In genomic region chr13:55446483-55447105, GRCm38 (mm10) we compare ENCODE assay signal across 8 mouse cellular contexts. TPM values are rescaled to one million over a fixed set of nuclear protein-coding genes. Genes with fewer than 3 reads are reported as not detected.
DNase-seq lines count a peak whose midpoint lies in the region; ATAC-seq and TF ChIP-seq lines count a peak whose summit lies in the region.

No protein-coding gene starts in this region.

- peak; percentile 18; the same call in 1 of the 2 replicates for TF ChIP-seq POLR2A in small intestine, adult 2 months (IDR thresholded peaks at IDR 0.05; ENCODE audit: low read depth, low read length)

- 0 out of 2 replicates have a peak overlapping the region, but pooled peaks have one; percentile 97 for H3K9ac ChIP-seq in lung, embryonic 15.5 days
- peak overlapping the region; percentile 98 for H3K9ac ChIP-seq in embryonic facial prominence, embryonic 13.5 days

- no peak for ATAC-seq in lung, embryonic 15.5 days (ENCODE audit: borderline replicate concordance, extremely low read depth, low FRiP score, low TSS enrichment)
- ATAC-seq in embryonic facial prominence, embryonic 13.5 days (ENCODE audit: insufficient number of reproducible peaks, insufficient read depth, low FRiP score, low TSS enrichment, low read depth), result no peak

- H3K27ac ChIP-seq in lung, embryonic 15.5 days, result no peak overlapping the region
- no peak overlapping the region for H3K27ac ChIP-seq in embryonic facial prominence, embryonic 13.5 days
- peak overlapping the region; percentile 98 for H3K27ac ChIP-seq in limb, embryonic 10.5 days
- peak overlapping the region; percentile 88 for H3K27ac ChIP-seq in small intestine, adult 2 months (ENCODE audit: insufficient read depth, low read depth, low read length)

- DNase-seq in lung, postnatal 25 days (ENCODE audit: low spot score), result no peak
- DNase-seq in limb, embryonic 10.5 days (ENCODE audit: low spot score), result no peak
- no peak for DNase-seq in urinary bladder, postnatal 10 days (ENCODE audit: low spot score)
- no peak for DNase-seq in adrenal gland, postnatal 10 days
- no peak for DNase-seq in frontal cortex, postnatal 10 days (ENCODE audit: low spot score in 2 of 2)

- peaks cover 21% of the 10 kb centered on the region for H3K36me3 ChIP-seq in lung, embryonic 15.5 days
- H3K36me3 ChIP-seq in embryonic facial prominence, embryonic 13.5 days, result peaks cover 25% of the 10 kb centered on the region
- peaks cover 38% of the 10 kb centered on the region for H3K36me3 ChIP-seq in limb, embryonic 10.5 days
- H3K36me3 ChIP-seq in small intestine, adult 2 months (ENCODE audit: control insufficient read depth, insufficient read depth, low read length), result peaks cover 15% of the 10 kb centered on the region

- peak overlapping the region; percentile 62 for H3K4me2 ChIP-seq in lung, embryonic 15.5 days
- H3K4me2 ChIP-seq in embryonic facial prominence, embryonic 13.5 days, result peak overlapping the region; percentile 84

- TF ChIP-seq CTCF in small intestine, adult 2 months (IDR thresholded peaks at IDR 0.05; ENCODE audit: extremely low read depth, insufficient read length, insufficient replicate concordance, low read depth, low read length), result no peak

- H3K9me3 ChIP-seq in lung, embryonic 15.5 days, result no peaks in the 10 kb centered on the region
- no peaks in the 10 kb centered on the region for H3K9me3 ChIP-seq in embryonic facial prominence, embryonic 13.5 days
- no peaks in the 10 kb centered on the region for H3K9me3 ChIP-seq in limb, embryonic 10.5 days (replicated peaks)

- H3K4me3 ChIP-seq in lung, embryonic 15.5 days, result peak overlapping the region; percentile 90
- peak overlapping the region; percentile 86 for H3K4me3 ChIP-seq in embryonic facial prominence, embryonic 13.5 days
- H3K4me3 ChIP-seq in limb, embryonic 10.5 days, result peak overlapping the region; percentile 95
- H3K4me3 ChIP-seq in small intestine, adult 2 months (ENCODE audit: low read depth, low read length), result peak overlapping the region; percentile 39

- 72% methylated on average over 6 of the region's 6 CpGs for WGBS in lung, embryonic 15.5 days
- WGBS in embryonic facial prominence, embryonic 13.5 days, result 76% methylated on average over 6 of the region's 6 CpGs
- WGBS in limb, embryonic 10.5 days, result 87% methylated on average over 6 of the region's 6 CpGs
- 41% methylated on average over 6 of the region's 6 CpGs for WGBS in small intestine, adult 2 months

- no peaks in the 10 kb centered on the region for H3K27me3 ChIP-seq in lung, embryonic 15.5 days
- H3K27me3 ChIP-seq in embryonic facial prominence, embryonic 13.5 days, result no peaks in the 10 kb centered on the region
- H3K27me3 ChIP-seq in limb, embryonic 10.5 days (ENCODE audit: low read depth, poor library complexity, severe bottlenecking), result no peaks in the 10 kb centered on the region
- no peaks in the 10 kb centered on the region for H3K27me3 ChIP-seq in small intestine, adult 2 months (ENCODE audit: control insufficient read depth, insufficient read depth, low read length)

- H3K4me1 ChIP-seq in lung, embryonic 15.5 days, result peaks cover 23% of the 10 kb centered on the region
- peaks cover 37% of the 10 kb centered on the region for H3K4me1 ChIP-seq in embryonic facial prominence, embryonic 13.5 days
- H3K4me1 ChIP-seq in limb, embryonic 10.5 days, result peaks cover 32% of the 10 kb centered on the region
- H3K4me1 ChIP-seq in small intestine, adult 2 months (ENCODE audit: control insufficient read depth, insufficient read depth, insufficient read length, low read length), result peaks cover 46% of the 10 kb centered on the region

RNA-seq across cellular contexts. Expression of gene Grk6, which starts 1.7 kb away (rescaled TPM):
- polyA plus RNA-seq in lung, embryonic 15.5 days (2015; fragmentation: Nextera tagmentation; extraction: Ambion mirVana), result 45.1 and 45.7 TPM in 2 replicates
- 36.4 and 45.3 TPM in 2 replicates for polyA plus RNA-seq in embryonic facial prominence, embryonic 13.5 days (2015; fragmentation: Nextera tagmentation; extraction: Ambion mirVana)
- 63.6 and 71.1 TPM in 2 replicates for polyA plus RNA-seq in limb, embryonic 10.5 days (2016; fragmentation: Nextera tagmentation; extraction: Ambion mirVana)
- polyA plus RNA-seq in small intestine, adult 2 months (2012; rRNA removed), result 21.1 and 38.4 TPM in 2 replicates
- 10 to 100 TPM; 40.2 to 47.0 TPM for total RNA-seq in adrenal gland, postnatal 10 days (2021)

RNA-seq across cellular contexts. Expression of gene Prr7, which starts 17.5 kb away (rescaled TPM):
- 0.29 and 0.39 TPM in 2 replicates for polyA plus RNA-seq in lung, embryonic 15.5 days (2015; fragmentation: Nextera tagmentation; extraction: Ambion mirVana)
- 0.96 and 1.2 TPM in 2 replicates for polyA plus RNA-seq in embryonic facial prominence, embryonic 13.5 days (2015; fragmentation: Nextera tagmentation; extraction: Ambion mirVana)
- 0.34 and 0.35 TPM in 2 replicates for polyA plus RNA-seq in limb, embryonic 10.5 days (2016; fragmentation: Nextera tagmentation; extraction: Ambion mirVana)
- polyA plus RNA-seq in small intestine, adult 2 months (2012; rRNA removed), result 5.9 and 8.2 TPM in 2 replicates
- 1 to 10 TPM; 3.7 to 4.2 TPM for total RNA-seq in adrenal gland, postnatal 10 days (2021)

RNA-seq across cellular contexts. Expression of gene F12, which starts 20.0 kb away (rescaled TPM):
- polyA plus RNA-seq in lung, embryonic 15.5 days (2015; fragmentation: Nextera tagmentation; extraction: Ambion mirVana), result 0.10 and 0.65 TPM in 2 replicates
- polyA plus RNA-seq in embryonic facial prominence, embryonic 13.5 days (2015; fragmentation: Nextera tagmentation; extraction: Ambion mirVana), result 0.24 and 1.6 TPM in 2 replicates
- 0.14 TPM in 1 of 2 replicates, not detected in the other for polyA plus RNA-seq in limb, embryonic 10.5 days (2016; fragmentation: Nextera tagmentation; extraction: Ambion mirVana)
- 0.41 and 0.60 TPM in 2 replicates for polyA plus RNA-seq in small intestine, adult 2 months (2012; rRNA removed)
- total RNA-seq in adrenal gland, postnatal 10 days (2021), result 100 to 1,000 TPM in 1 of 2 experiments, 10 to 100 TPM in 1; 39.7 to 101 TPM

RNA-seq across cellular contexts. Expression of gene Pfn3, which starts 31.6 kb away (rescaled TPM):
- polyA plus RNA-seq in lung, embryonic 15.5 days (2015; fragmentation: Nextera tagmentation; extraction: Ambion mirVana), result not detected in 2 replicates
- polyA plus RNA-seq in embryonic facial prominence, embryonic 13.5 days (2015; fragmentation: Nextera tagmentation; extraction: Ambion mirVana), result not detected in 2 replicates
- polyA plus RNA-seq in limb, embryonic 10.5 days (2016; fragmentation: Nextera tagmentation; extraction: Ambion mirVana), result not detected in 2 replicates
- polyA plus RNA-seq in small intestine, adult 2 months (2012; rRNA removed), result not detected in 2 replicates
- not detected for total RNA-seq in adrenal gland, postnatal 10 days (2021)

RNA-seq across cellular contexts. Expression of gene Dbn1, which starts 41.3 kb away (rescaled TPM):
- 124 and 132 TPM in 2 replicates for polyA plus RNA-seq in lung, embryonic 15.5 days (2015; fragmentation: Nextera tagmentation; extraction: Ambion mirVana)
- polyA plus RNA-seq in embryonic facial prominence, embryonic 13.5 days (2015; fragmentation: Nextera tagmentation; extraction: Ambion mirVana), result 275 and 276 TPM in 2 replicates
- polyA plus RNA-seq in limb, embryonic 10.5 days (2016; fragmentation: Nextera tagmentation; extraction: Ambion mirVana), result 346 and 417 TPM in 2 replicates
- polyA plus RNA-seq in small intestine, adult 2 months (2012; rRNA removed), result 8.9 and 9.8 TPM in 2 replicates
- 10 to 100 TPM; 32.1 to 41.6 TPM for total RNA-seq in adrenal gland, postnatal 10 days (2021)

Comparison
In these comparisons a context has a peak if more than half of its experiments do, and no peak if none do; other contexts are left out.
1. H3K27ac ChIP-seq: peak in limb, embryonic 10.5 days (single experiment) and small intestine, adult 2 months (single experiment); none in lung, embryonic 15.5 days (single experiment) and embryonic facial prominence, embryonic 13.5 days (single experiment).
2. H3K4me3 ChIP-seq: peak in every context shown above with its lines; median percentile 95 in limb, embryonic 10.5 days; 90 in lung, embryonic 15.5 days; 86 in embryonic facial prominence, embryonic 13.5 days; 39 in small intestine, adult 2 months.